Mouse (Mus musculus) Muller cell, postnatal 12 days (primary cell): ENCODE data around the gene Papss2.
A peak's percentile ranks its signal among the peaks of the same experiment; 100 is the strongest.

Experiments used
- DNase-seq: peaks from one replicate; pipeline ENCODE4 v3.0.0-alpha.2; 2015; ENCODE audit errors: inconsistent ontology term

Gene Papss2

DNA sequence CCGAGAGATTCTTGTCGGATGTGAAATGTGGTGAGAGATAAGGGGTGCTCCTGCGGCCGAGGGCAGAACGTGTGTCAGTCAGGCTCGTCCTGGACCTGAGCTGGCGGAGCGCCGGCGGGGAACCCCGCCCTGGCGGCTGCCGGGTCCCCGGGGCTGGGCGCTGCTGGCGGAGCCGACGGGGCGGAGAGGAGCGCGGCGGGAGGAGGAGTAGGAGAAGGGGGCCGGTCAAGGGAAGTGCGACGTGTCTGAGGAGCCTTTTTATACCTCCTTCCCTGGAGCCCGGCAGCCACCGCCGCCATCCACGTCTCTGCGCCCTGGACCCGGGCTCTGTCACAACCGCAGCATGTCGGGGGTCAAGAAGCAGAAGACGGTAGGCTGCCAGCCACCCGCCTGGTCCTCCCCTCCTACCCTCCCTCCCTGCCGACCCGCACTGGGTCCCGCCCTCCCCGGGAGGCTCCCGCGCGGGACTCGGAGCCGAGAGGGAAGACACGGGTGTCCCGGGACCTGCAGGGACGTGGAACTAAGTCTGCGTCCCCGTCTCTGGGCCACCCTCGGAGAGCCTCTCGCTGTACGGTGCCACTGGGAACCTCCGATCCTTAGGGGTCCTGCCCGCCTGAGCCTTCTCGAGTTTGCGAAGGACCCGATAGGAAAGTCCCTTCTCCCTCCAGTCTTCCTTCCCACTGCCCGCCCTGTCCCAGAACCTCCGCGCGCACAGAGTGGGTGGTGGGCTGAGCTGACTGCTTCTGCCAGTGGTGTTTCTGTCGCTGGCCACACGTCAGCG, at the start of gene Papss2:
Gene Papss2 (plus strand): TSS at position 285 of the 781 bp plus-strand sequence.
- peak; percentile 75 for DNase-seq

DNA sequence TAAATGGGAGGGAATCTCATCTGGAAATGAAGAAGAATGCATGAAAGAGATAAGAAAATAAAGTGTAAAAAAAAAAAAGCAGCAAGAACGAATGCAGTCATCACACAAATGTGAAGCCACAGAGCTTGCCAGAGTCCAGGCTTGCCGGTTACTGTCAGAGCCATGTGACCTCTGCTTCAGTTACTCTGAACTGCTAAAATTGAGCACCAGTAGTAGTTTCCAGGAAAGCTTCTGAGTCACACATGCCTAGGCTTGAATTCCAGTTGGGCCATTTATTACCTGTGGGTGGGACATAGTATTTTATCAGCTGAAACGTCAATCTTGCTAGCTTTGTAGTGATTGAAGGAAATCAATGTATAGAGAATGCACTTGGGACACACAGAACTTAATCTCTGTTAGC, 48.2 kb upstream of the Papss2 start:
- DNase-seq: peak; percentile 3

GRCm38 (mm10) chr19:32548202-32548601, 47.4 kb upstream of the Papss2 start:
- DNase-seq: no peak

DNA sequence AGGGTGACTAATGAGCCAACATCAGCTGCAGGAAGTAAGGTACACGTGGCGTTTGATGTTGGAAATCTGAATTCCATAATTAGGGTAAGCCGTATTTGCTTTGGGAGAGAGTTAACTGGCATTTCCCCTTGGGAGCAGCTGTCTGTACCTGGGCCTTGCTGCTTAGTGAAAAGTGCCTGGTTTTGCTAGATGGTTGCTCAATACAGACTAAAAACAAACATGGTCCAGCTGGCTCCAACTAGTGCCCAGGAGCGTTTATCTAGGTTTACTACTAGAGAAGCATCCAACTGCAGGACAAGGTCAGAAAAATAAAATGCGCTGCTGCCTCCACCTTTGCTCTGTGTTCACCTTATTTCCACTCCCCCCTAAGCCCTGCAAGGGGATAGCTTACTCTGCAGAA, 45.1 kb upstream of the Papss2 start:
- no peak for DNase-seq

DNA sequence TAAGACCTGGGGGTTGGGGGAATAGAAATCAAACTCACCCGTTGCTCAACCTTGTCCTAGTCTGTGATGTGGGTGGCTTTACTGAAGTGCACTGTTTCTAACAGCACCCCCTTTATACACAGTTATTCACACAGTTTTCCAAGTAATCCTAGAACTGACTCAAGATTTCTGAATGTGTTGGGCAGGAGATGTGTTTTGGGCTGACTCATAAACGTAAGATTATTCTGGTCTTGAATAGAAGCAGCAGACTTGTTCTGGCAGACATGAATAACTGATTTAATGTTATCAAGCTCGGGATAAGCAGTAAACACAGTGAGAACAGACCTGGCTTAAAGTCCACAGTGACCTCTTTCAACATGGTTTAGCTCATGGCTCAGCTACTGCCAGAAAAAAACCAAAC, 44.1 kb upstream of the Papss2 start:
- DNase-seq: peak; percentile 14

GRCm38 (mm10) chr19:32552106-32552505, 43.5 kb upstream of the Papss2 start:
- DNase-seq: peak; percentile 35

DNA sequence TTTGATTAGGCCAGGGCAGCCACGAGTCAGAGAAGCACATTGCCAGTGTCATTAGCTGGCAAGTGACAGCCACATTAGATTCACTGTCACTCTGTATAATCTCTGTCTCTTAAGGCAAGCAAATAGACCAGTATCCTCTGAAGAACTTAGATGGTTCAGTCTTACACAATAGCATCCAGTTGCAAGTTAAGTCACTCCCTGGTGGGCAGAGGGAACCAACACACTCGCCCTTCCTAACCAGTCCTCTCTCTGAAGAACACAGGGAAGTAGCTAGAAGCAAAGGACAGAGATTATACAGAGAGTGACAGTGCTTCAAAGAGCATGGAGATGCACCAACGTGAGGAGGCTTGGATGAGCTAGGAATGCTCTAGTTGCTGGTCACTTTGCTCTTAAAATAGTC, 42.3 kb upstream of the Papss2 start:
- DNase-seq: no peak

DNA sequence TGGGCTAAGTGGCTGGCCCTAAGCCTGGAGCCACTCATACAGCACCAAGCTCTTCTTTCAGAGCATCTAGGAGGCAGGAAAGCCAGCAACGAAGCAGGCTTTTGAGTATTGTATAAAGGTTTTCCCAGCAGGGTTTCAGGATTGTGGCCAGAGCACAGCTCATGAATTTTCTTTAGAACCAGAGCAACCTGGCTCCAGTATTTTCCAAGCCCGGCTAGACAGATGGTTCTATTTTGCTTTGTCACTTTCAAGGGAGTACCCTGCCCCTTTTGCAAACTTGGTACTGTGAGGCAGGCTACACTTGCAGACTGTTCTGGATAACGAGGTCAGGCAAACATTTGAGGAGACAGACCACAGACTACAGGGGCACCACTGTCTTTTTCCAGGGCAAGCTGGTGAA, 40.3 kb upstream of the Papss2 start:
- peak; percentile 69 for DNase-seq

- no peak for DNase-seq
These were observed 28.6 kb upstream of the Papss2 start for GRCm38 (mm10) chr19:32567025-32567424.

DNA sequence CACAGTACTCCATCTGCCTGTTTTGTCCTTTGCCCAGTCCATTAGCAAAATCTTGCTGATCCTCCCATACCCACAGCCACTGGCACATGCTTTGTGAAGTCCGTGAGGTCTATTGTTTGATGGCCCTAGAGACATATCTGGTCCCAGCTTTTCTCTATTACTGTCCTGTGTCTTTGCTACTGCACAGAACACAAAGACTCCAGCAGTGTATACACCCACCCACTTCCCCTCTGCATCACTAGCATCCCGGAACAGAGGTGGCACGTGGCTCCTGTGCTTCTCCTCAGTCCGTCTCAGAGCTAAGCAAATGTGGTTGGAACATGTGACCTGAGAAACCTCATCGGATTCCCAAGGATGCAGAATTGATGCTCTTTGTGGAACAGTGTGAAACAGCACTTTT, 28.1 kb upstream of the Papss2 start:
- DNase-seq: no peak

GRCm38 (mm10) chr19:32568470-32568869, 27.1 kb upstream of the Papss2 start:
- no peak for DNase-seq

DNA sequence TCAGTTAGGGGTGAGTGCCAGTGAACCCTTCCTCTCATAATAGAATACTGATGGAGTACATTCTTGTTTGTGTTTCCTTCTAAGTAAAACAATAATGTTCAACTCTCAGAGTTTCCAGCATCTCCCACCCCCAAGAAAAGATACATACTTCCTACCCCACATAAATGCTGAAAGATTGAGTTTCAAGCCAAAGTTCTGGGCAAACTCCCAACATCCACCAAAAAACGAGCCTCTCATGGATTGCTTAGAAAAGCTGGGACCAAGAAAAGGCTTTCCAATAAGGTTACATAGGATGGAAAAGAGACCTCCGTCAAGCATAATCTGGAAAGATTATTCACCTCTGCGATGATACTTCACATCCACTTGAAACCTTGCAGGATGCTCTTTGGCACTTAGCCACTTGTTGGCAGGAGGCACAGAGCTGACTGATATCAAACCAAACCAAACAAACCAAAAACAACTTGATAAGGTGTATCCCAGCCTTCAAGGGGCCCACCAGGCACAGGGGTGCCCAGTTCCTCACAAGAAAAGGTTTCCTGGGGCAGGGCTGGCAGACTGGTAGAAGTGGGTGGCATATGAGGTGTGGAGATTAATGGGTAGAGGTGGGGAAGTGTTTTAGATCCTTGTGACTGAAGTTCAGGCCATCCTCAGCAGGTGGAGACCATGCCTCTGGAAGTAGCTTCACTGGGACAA, 26.5 kb upstream of the Papss2 start:
- DNase-seq: no peak

DNA sequence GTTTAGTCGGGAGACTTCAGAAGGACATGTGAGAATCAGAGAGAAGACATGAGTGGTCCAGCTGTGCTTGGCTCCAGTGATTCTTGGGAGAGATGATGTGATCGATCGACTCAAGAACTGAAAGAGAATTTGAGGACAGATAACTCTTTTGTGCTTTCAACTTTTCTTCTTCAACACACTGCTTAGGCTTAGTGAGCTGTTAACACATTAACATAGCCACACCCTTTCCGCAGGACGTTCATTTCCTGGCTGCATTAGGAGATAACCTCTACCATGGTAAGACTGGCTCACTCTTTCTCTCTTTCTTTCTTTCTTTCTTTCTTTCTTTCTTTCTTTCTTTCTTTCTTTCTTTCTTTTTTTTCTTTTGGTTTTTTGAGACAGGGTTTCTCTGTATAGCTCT, 25.9 kb upstream of the Papss2 start:
- DNase-seq: no peak

- DNase-seq: no peak
These were observed 23.4 kb upstream of the Papss2 start for GRCm38 (mm10) chr19:32572191-32572590.

DNA sequence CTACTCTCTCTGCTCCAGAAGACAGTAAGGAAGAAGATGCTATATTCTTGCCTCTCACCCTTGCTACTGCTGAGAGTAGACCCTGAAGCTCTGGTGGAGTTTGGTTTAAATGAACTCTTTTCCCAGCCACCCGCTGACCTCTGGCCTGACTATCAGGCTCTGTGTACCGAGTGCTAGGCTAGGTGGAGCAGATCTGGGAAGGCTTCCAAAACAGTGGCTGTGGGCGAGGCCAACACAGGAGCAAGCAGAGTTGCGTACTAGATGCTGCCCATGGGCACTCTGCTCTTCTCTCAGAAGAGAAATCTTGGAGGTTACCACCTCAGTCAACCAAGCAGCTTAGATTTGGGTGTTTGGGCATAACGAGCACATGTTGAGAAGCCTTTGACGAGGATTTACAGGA, 22.3 kb upstream of the Papss2 start:
- DNase-seq: no peak

DNA sequence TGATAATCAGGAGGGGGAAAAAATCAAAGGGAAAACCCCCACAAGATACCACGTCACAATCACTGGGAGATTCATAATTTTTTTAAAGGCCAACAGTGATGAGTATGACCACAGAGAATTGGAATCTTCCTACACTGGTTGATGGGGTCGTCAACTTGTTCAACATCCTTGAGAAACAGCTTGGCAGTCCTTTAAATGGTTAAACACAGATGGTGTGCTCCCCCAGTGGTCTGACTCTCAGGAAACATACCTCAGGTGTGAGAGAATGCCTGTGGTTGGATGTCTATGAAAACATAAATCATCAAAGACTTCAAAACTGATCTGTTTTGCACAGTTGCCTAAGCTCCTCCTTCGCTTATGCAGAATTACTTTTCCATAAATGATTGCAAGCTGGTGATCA, 20.7 kb upstream of the Papss2 start:
- no peak for DNase-seq

GRCm38 (mm10) chr19:32577749-32578148, 17.8 kb upstream of the Papss2 start:
- peak; percentile 49 for DNase-seq

DNA sequence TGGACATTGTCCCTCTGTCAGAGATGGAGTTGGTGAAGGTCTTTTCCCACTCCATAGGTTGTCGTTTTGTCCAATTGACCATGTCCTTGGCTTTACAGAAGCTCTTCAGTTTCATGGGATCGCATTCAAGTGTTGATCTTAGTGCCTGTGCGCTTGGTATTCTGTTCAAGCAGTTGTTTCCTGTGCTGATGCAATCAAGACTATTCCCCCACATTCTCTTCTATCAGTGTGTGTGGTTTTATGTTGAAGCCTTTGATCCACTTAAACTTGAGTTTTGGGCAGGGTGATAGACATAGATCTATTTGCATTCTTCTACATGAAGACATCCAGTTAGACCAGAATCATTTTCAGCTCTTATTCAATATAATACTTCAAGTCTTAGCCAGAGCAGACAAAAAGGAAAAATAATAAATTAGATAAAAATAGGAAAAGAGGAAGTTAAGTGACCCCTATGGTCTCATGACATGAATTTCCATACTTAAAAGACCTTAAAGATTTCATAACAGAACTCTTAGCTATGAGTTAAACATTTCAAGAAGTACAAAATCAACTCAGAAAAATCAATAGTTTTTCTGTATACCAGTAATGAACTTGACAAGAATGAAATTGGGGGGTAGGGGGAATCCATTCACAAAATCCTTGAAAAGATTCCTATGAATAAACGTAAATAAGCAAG, 12.4 kb upstream of the Papss2 start:
- DNase-seq: no peak

DNA sequence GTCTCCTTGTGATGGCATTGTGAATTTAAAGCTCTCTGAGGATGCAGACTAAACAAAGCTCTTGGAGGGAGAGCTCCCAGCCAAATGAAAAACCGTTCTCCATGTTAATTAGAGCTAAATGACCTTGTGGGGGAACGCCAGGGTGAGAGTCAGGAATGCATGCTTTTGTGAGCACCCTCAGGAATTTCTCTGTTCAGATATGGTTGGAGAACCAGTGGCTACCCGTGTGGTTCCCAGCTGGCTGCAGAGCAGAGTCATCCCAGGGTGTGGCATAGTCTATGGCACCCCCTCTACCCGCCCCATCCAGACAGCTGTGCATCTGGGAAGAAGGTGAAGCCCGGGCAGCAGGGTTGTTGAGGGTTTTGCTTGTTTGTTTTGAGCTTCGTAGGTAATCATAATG, 7.9 kb upstream of the Papss2 start:
- peak; percentile 75 for DNase-seq

DNA sequence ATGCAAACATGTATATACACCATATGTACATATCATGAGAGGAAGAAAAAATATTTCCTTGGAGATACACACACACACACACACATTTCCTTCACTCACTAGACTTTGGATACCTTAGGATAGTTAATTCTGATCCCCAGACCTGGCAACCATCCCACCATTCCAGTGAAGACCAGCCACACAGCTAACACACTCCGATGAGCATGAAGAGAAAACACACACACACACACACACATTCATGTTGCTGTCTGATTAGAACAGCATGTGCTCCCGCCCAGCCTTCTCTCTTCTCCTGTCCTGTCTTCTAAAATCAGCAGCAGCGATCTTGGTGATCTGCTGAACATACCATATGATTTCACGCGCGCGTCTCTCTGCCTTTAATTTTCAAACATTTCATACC, 2.8 kb upstream of the Papss2 start:
- no peak for DNase-seq

DNA sequence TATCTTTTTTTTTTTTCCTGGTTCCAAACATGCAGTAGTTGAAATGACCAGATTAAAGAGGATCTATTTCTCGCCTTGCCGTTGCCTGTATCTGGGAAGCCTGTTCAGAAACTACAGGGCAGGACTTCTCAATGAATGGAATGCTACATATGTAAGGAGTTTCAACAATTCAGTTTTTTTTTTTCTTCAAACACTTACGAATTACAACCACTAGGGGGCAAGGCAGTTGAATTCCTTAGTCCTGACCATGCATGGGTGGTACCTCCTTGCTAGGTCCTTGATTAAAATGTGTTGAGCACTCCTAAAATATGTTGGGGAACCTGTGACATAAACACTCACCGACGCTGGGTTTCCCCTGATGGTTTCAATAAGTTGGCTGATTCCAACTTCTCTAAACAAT, 1.7 kb upstream of the Papss2 start:
- peak; percentile 72 for DNase-seq

GRCm38 (mm10) chr19:32595131-32595505, 472 bp upstream of the Papss2 start:
- DNase-seq: no peak

DNA sequence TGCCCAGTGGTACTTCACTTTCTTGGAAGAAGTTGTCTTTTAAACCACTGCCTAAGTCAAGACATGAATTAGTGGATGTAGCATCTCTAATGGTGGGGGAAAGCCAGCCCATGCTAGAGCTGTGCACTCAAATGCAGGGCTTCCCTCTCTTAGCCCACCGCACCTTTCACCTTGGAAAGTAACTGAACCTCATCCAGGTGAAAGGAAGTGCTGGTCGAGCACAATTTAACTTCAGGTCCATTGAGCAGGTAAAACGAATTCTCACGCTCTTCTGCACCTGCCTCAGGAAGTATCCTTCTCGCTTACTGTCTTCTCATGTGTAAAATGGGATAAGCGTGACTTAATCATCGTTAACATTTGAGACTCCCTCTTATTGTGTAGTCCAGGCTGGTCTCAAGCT, 3.4 kb downstream of the Papss2 start:
- DNase-seq: no peak
